Mouse (Mus musculus): Measurements from ENCODE around the gene Olfr131.
"Not testable (repeated sequence)": the region's sequence is repeated elsewhere in the genome, so short reads cannot be mapped to it uniquely, and the experiment has no call there.

DNA sequence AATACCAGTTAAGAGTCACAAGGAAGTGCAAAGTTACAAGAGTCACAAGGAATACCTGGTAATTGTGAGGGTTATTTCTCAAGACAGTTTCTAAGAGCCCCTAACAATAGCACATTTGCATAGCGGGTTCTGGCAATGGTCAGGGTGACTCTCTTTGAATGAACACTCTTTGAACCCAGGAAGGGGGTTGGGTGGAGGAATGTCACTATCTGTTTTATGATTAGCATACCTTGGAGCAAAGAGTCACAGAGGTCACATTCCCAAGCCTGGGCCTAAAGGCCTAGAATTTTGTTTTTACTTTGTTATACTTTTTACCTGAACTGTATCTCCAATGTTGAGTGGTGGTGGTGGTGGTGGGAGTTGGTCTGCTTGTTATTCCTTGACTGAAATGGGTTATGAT is 35.7 kb upstream of the Olfr131 start:
- not testable (repeated sequence) for TF ChIP-seq CTCF (IDR thresholded peaks at IDR 0.05; ENCODE audit: low read depth); EP300 (optimal IDR thresholded peaks at IDR 0.05)

Measured in stomach, postnatal 0 days (tissue).